Mouse (Mus musculus) heart, embryonic 16.5 days (tissue): ENCODE data around the gene Krtcap2. TPM values are rescaled to one million over a fixed set of nuclear protein-coding genes. Genes with fewer than 3 reads are reported as not detected.

ENCODE experiments used
- ATAC-seq: fragments of 200-750 bp; cut with Nextera tagmentation; replicated peaks from 2 replicates; pipeline ENCODE4 v1.8.0; 2017; ENCODE audit warnings: moderate number of reproducible peaks; ENCODE audit not compliant: insufficient read depth, low FRiP score; ENCODE audit errors: extremely low read depth
- H3K27ac ChIP-seq: fragments of 300-500 bp; sonication (generic); 2 replicates; pipeline ENCODE4 v1.5.1; 2014; ENCODE audit warnings: mild to moderate bottlenecking, low read length, control low read depth, moderate library complexity
- H3K27me3 ChIP-seq: fragments of 300-500 bp; sonication (generic); 2 replicates; pipeline ENCODE4 v1.6.1; 2014; ENCODE audit warnings: low read length, mixed read lengths; ENCODE audit not compliant: control insufficient read depth, insufficient read depth
- H3K36me3 ChIP-seq: fragments of 300-500 bp; sonication (generic); 2 replicates; pipeline ENCODE4 v1.6.1; 2014; ENCODE audit not compliant: control insufficient read depth, insufficient read depth
- H3K4me1 ChIP-seq: fragments of 300-500 bp; sonication (generic); 2 replicates; pipeline ENCODE4 v1.6.1; 2014; ENCODE audit warnings: low read length, mixed read lengths; ENCODE audit not compliant: control insufficient read depth, insufficient read depth
- H3K4me2 ChIP-seq: fragments of 300-500 bp; sonication (generic); 2 replicates; pipeline ENCODE4 v1.6.1; 2014; ENCODE audit warnings: low read depth, mild to moderate bottlenecking, control low read depth, low read length
- H3K4me3 ChIP-seq: fragments of 300-500 bp; sonication (generic); 2 replicates; pipeline ENCODE4 v1.5.1; 2014; ENCODE audit warnings: mild to moderate bottlenecking, control low read depth, low read length
- H3K9ac ChIP-seq: fragments of 300-500 bp; sonication (generic); 2 replicates; pipeline ENCODE4 v1.6.1; 2014; ENCODE audit warnings: low read length, control low read depth
- H3K9me3 ChIP-seq: fragments of 300-500 bp; sonication (generic); replicated peaks from 2 replicates; pipeline ENCODE4 v1.6.1; 2016; ENCODE audit warnings: low read length; ENCODE audit not compliant: control insufficient read depth
- WGBS: fragments of 180-500 bp; shearing (Covaris S2); extraction: QIAGEN DNeasy Blood & Tissue Kit; methylation state at CpG from one replicate; pipeline ENCODE4 v1.1.7; 2014; 5-methylcytosine and 5-hydroxymethylcytosine counted together
- polyA plus RNA-seq: library from polyadenylated mRNA; unstranded; fragments of >200 nt; fragmentation: Nextera tagmentation; extraction: Ambion mirVana; gene quantifications from 2 replicates; pipeline ENCODE4 v1.2.1, GENCODE M21; 2015

Gene Krtcap2
- polyA plus RNA-seq, 1 experiment from 2014 or later = 234 TPM

GRCm38 (mm10) chr3:89280606-89281511 is 35.1 kb downstream of the Krtcap2 start, which contains the start of gene Efna1:
Efna1 (minus strand) TSS chr3:89281142.
- peak; percentile 19; the same call in 1 of the 2 replicates for ATAC-seq
- H3K27me3 ChIP-seq = peaks cover 2% of the 10 kb centered on the region; the same call in 1 of the 2 replicates
- H3K27ac ChIP-seq = peak within 1 kb of the TSS; percentile 91
- peak within 1 kb of the TSS; percentile 83 for H3K9ac ChIP-seq
- peaks cover 28% of the 10 kb centered on the region for H3K4me1 ChIP-seq
- under 1% methylated on average over 52 of the region's 52 CpGs for WGBS
- peak within 1 kb of the TSS; percentile 98 for H3K4me2 ChIP-seq
- no peaks in the 10 kb centered on the region for H3K9me3 ChIP-seq
- peak within 1 kb of the TSS; percentile 69 for H3K4me3 ChIP-seq
- peaks cover 1% of the 10 kb centered on the region for H3K36me3 ChIP-seq

GRCm38 (mm10) chr3:89281579-89282290 is 36.0 kb downstream of the Krtcap2 start:
- WGBS = 13% methylated on average over 20 of the region's 20 CpGs
- ATAC-seq = no peak

GRCm38 (mm10) chr3:89282291-89282643 is 36.5 kb downstream of the Krtcap2 start:
- 18% methylated on average over 4 of the region's 4 CpGs for WGBS
- no peak overlapping the region for H3K4me2 ChIP-seq

More at GRCm38 (mm10) chr3:89281579-89282290, 36.0 kb downstream of the Krtcap2 start:
- Histone ChIP-seq H3K27me3 (peaks cover 2% of the 10 kb centered on the region; the same call in 1 of the 2 replicates), H3K36me3 (no peaks in the 10 kb centered on the region), H3K4me3 (peak overlapping the region; percentile 69), H3K9me3 (no peaks in the 10 kb centered on the region), H3K27ac (peak overlapping the region; percentile 91), H3K9ac (no peak overlapping the region; the same call in 1 of the 2 replicates), H3K4me1 (peaks cover 25% of the 10 kb centered on the region), H3K4me2 (peak overlapping the region; percentile 98)

GRCm38 (mm10) chr3:89284261-89284660 is 38.5 kb downstream of the Krtcap2 start:
- H3K27ac ChIP-seq = no peak overlapping the region
- H3K9me3 ChIP-seq = no peaks in the 10 kb centered on the region
- no peak for ATAC-seq
- H3K36me3 ChIP-seq = no peaks in the 10 kb centered on the region
- no peak overlapping the region for H3K4me3 ChIP-seq
- H3K9ac ChIP-seq = no peak overlapping the region
- WGBS = 80% methylated on average over 3 of the region's 3 CpGs
- H3K27me3 ChIP-seq = peaks cover 2% of the 10 kb centered on the region; the same call in 1 of the 2 replicates
- peaks cover 13% of the 10 kb centered on the region for H3K4me1 ChIP-seq
- no peak overlapping the region for H3K4me2 ChIP-seq

More at GRCm38 (mm10) chr3:89282291-89282643, 36.5 kb downstream of the Krtcap2 start:
- no peaks in the 10 kb centered on the region for H3K36me3 ChIP-seq
- ATAC-seq = no peak
- H3K27me3 ChIP-seq = peaks cover 2% of the 10 kb centered on the region; the same call in 1 of the 2 replicates
- no peak overlapping the region for H3K9ac ChIP-seq
- H3K9me3 ChIP-seq = no peaks in the 10 kb centered on the region
- H3K4me1 ChIP-seq = peaks cover 19% of the 10 kb centered on the region
- H3K4me3 ChIP-seq = no peak overlapping the region
- no peak overlapping the region for H3K27ac ChIP-seq

- WGBS = 50% methylated on average over 2 of the region's 2 CpGs
- H3K9ac ChIP-seq = no peak overlapping the region
- no peak overlapping the region for H3K27ac ChIP-seq
- peaks cover 2% of the 10 kb centered on the region; the same call in 1 of the 2 replicates for H3K27me3 ChIP-seq
- H3K4me2 ChIP-seq = no peak overlapping the region
- H3K4me1 ChIP-seq = peaks cover 13% of the 10 kb centered on the region
- ATAC-seq = no peak
- no peaks in the 10 kb centered on the region for H3K9me3 ChIP-seq
- H3K36me3 ChIP-seq = no peaks in the 10 kb centered on the region
- H3K4me3 ChIP-seq = no peak overlapping the region
Observed at GRCm38 (mm10) chr3:89285526-89285925, 39.8 kb downstream of the Krtcap2 start.

- Histone ChIP-seq H3K4me2 (no peak overlapping the region), H3K4me1 (peaks cover 6% of the 10 kb centered on the region; the same call in 1 of the 2 replicates), H3K9ac (no peak overlapping the region), H3K4me3 (no peak overlapping the region), H3K27me3 (peaks cover 2% of the 10 kb centered on the region; the same call in 1 of the 2 replicates), H3K27ac (peak overlapping the region; percentile 59; the same call in 1 of the 2 replicates), H3K9me3 (no peaks in the 10 kb centered on the region), H3K36me3 (no peaks in the 10 kb centered on the region)
- 52% methylated on average over 5 of the region's 5 CpGs for WGBS
- ATAC-seq = no peak
Observed at GRCm38 (mm10) chr3:89287286-89287685, 41.5 kb downstream of the Krtcap2 start.

GRCm38 (mm10) chr3:89288503-89288928 is 42.8 kb downstream of the Krtcap2 start:
- Histone ChIP-seq H3K27me3 (no peaks in the 10 kb centered on the region), H3K9me3 (no peaks in the 10 kb centered on the region), H3K27ac (no peak overlapping the region), H3K4me2 (no peak overlapping the region), H3K4me1 (peaks cover 6% of the 10 kb centered on the region; the same call in 1 of the 2 replicates), H3K9ac (no peak overlapping the region), H3K36me3 (no peaks in the 10 kb centered on the region), H3K4me3 (no peak overlapping the region)
- no peak for ATAC-seq
- WGBS = 37% methylated on average over 7 of the region's 7 CpGs

GRCm38 (mm10) chr3:89291874-89292273 is 46.1 kb downstream of the Krtcap2 start:
- H3K4me2 ChIP-seq = no peak overlapping the region
- 37% methylated on average over 10 of the region's 10 CpGs for WGBS
- no peaks in the 10 kb centered on the region for H3K9me3 ChIP-seq
- peaks cover 6% of the 10 kb centered on the region; the same call in 1 of the 2 replicates for H3K4me1 ChIP-seq
- no peaks in the 10 kb centered on the region for H3K36me3 ChIP-seq
- H3K27ac ChIP-seq = no peak overlapping the region
- no peak for ATAC-seq
- H3K9ac ChIP-seq = no peak overlapping the region
- no peak overlapping the region for H3K4me3 ChIP-seq
- no peaks in the 10 kb centered on the region for H3K27me3 ChIP-seq
